Mouse (Mus musculus) retina, adult 2 months (tissue): ENCODE measurements around the gene Sema6c.
"Not testable (repeated sequence)": the region's sequence is repeated elsewhere in the genome, so short reads cannot be mapped to it uniquely, and the experiment has no call there.

ENCODE experiments used
- DNase-seq: peaks from one replicate; pipeline ENCODE4 v3.0.0-alpha.2; 2012; ENCODE audit warnings: low read depth, low spot score

Sema6c gene

DNA sequence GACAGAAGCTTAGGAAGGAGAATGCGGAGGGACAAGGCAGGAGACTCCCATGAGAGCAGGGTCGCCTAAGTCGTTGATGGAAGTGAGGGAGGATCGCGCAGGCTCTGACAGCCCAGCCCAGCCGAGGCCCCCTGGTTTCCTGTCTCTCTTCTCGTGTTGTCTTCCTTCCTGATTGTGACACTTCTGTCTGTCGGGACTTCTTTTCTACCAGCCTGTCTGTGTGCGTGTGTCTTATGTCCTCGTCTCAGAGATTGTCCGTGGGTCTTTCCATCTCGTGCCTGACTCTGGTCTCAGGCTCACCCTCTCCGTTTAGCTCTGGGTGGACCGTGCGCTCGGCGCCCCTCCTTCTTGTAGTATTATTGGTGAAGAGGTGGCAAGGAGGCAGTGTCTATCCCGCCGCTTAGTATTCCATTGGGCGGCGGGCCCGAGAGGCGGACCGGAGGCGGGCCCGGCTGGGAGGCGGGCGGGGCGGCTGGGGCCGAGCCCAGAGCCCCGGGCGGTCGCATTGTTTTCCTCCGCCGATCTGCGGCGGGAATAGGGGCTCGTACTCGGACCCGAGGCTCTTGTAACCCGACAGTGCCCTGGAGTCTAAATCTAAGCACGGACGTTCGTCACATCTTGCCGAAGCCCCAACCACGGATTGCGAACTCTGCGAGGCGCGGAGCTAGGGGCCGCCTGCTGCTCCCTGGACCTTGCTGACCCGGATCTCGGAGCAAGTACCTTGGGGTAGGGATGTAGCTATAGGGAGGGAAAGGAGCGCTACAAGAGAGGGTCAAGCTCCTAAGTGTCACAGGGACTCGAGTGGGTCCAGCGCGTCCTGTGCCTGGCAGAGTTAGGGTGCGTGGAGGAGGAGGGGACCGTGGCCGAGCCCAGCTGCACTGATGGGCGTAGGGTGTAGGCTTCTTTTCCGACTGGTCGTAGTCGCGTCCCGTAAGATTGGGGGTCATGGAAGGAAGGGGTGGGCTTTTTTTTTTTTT is at the start of gene Sema6c:
Gene Sema6c, plus strand, starts transcription at position 471 of the 977 bp plus-strand sequence.
- peak; percentile 74 for DNase-seq

- DNase-seq, result peak; percentile 67
These were observed 49.1 kb upstream of the Sema6c start, which contains the start of gene Vps72 for GRCm38 (mm10) chr3:95110911-95111726. Gene Vps72, plus strand, starts transcription at chr3:95111022.

GRCm38 (mm10) chr3:95112760-95113159 is 47.5 kb upstream of the Sema6c start:
- no peak for DNase-seq

- no peak for DNase-seq
These were observed 42.5 kb upstream of the Sema6c start for GRCm38 (mm10) chr3:95117751-95118150.

DNA sequence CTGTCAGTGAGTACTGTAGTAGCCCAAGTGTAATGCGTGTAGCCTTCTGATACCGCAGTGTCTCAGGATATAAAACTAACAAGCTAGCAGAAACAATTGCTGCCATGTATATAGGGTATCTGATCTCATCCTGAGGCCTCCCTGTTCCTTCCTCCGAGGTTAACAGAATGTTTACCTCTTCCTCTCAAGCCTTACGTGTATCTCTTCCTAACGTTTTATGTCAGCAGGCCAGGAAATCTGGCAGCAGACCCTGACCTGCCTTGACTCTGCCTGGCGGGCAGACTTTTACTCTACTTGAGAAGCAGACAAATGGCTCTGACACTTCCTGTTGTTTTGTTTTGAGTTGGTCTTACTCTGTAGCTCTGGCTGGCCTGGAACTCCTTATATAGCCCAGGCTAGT is 38.7 kb upstream of the Sema6c start:
- DNase-seq, result no peak

- no peak for DNase-seq
These were observed 36.0 kb upstream of the Sema6c start, which contains the start of gene Tmod4 for GRCm38 (mm10) chr3:95124246-95124645. Gene Tmod4, plus strand, starts transcription at chr3:95124476.

DNA sequence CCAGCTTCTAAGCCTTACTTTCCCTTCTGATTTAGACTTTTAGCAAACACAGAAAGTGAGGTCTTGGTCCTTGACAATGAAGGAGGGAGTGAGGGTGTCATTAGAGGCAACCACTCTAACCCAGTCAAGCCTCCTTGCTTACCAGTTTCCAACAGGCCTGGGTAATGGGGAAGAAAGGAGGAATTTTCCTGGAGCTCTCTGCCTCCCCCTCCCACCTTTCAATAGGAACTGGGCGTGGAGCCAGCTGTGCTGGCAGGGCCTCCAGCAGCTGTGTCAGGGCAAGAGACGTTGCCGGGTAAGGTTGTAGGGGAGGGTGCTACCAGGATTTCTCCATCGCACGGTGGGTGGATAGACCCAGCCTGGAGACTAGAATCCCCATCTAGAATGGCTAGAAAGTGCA is 35.3 kb upstream of the Sema6c start:
- no peak for DNase-seq

DNA sequence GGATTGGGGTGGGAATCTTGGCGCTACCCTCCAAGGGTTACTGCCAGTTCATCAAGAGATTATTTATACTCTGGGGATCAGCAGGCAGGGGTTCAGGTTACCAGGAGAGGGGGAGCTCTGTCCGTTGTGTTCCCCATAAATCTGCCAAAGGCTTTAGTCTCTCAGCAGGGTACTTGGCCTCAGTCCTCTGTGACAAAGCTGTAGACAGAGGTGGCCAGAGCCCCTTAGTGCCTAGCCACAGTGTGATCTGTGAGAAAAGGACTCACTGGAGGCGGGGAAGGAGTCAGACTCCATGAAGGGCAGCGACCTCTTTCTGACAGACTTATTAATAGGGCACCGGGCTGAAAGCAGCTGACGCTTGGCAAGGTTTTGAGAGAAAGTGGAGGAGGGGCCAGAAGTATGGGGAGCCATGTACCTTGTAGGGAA is 31.0 kb upstream of the Sema6c start:
- DNase-seq, result no peak

GRCm38 (mm10) chr3:95130081-95130480 is 30.2 kb upstream of the Sema6c start:
- DNase-seq, result no peak

DNA sequence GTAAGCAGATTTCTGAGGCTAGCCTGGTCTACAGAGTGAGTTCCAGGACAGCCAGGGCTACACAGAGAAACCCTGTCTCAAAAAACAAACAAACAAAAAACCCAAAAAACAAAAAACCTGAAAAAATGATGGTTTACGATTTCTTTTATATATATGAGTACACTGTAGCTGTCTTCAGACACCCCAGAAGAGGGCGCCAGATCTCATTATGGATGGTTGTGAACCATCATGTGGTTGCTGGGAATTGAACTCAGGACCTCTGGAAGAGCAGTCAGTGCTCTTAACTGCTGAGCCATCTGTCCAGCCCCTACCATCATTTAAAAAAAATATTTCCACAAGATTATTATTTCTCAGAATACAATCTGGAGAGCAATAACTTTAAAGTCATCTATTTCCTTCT is 27.9 kb upstream of the Sema6c start:
- DNase-seq, result not testable (repeated sequence)

- no peak for DNase-seq
These were observed 27.1 kb upstream of the Sema6c start for GRCm38 (mm10) chr3:95133176-95133575.

DNA sequence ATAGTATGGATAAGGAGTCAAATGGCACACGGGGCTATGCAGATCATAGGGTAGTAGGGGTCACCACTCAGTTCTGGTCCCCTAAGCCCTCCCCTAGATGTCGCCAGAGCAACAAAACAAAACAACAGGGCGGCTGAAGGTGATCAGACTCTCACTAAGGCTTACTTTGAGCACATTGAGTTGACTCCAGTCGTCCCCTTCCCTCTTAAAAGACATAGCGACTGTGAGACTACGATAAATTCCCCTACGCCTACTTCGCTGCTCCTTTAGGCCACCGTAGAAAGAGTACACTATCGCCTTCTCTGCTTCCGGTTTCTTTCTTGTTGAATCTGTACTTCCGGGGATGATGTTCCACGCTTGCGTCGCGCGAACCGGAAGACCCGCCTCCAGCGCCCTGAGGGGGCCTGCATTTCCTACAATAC is 26.6 kb upstream of the Sema6c start, which contains the start of the genes Scnm1 and Lysmd1:
Gene Scnm1, minus strand, starts transcription at position 332 of the 422 bp plus-strand sequence.
Gene Lysmd1, plus strand, starts transcription at position 409 of the 422 bp plus-strand sequence.
- peak; percentile 87 for DNase-seq

DNA sequence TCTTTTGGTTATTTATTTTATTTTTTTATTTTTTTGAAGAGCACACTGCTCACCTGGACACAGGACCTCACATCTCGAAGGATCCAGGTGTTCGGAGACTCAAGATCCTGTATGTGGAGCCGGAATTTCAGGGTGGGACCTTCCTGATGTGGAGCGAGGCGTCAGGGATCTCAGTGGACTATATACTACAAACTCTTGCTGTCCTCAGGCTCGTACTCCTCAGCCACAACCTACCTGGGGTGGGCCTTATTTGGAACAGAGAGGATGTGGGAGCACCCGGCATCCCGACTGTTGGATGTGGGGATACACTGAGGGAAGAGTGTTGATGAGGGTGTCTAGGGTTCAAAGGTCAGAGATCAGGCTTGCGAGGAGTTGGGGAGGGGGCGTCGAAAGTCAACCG is 26.1 kb upstream of the Sema6c start:
- not testable (repeated sequence) for DNase-seq

- DNase-seq, result no peak
These were observed 25.2 kb upstream of the Sema6c start for GRCm38 (mm10) chr3:95135023-95135422.

DNA sequence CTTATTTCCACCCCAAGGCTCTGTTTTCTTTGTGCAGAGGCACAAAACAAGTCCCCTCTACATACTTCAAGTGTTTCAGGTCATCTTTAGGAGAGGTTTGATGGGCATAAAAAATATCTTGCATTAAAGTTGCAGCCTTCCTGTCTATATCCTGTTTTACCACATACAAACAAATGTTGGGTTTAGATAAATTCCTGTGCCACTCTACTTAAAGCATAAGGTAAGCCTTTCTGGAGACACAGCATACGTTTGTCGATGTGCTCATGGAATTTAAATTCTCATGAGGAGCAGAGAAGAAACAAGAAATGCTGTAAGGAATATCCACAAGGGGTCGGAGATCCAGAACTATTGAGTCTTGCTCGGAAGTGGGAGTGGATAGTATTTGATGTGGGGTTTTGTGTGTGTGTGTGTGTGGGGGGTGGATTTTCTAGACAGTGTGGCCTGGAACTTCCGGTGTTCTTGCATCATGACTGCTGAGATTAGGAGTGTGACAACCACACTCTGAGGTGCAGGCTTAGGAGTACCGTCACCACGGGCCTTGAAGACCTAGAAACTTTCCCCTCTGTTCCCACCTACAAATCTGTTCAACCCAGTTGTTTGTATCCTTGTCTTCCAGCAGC is 24.7 kb upstream of the Sema6c start:
- DNase-seq, result no peak

DNA sequence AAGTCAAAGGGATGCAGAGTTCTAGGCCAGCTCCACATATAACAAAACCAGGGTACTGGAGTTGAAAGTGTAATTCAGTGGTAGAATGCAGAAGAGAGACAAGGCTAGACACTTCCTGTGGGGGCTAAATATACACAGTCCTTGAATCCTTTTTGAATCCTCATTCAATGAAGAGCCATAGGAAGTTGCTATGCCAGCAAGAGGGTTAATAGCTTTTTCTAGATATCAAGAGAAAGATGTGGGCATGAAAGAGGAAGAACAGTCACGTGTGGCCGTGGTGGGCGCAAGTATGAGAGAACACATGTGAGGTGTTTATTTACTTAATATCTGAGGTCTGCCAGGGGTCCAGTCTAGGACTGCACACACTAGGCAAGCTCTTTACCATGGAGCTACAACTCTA is 23.9 kb upstream of the Sema6c start:
- no peak for DNase-seq

DNA sequence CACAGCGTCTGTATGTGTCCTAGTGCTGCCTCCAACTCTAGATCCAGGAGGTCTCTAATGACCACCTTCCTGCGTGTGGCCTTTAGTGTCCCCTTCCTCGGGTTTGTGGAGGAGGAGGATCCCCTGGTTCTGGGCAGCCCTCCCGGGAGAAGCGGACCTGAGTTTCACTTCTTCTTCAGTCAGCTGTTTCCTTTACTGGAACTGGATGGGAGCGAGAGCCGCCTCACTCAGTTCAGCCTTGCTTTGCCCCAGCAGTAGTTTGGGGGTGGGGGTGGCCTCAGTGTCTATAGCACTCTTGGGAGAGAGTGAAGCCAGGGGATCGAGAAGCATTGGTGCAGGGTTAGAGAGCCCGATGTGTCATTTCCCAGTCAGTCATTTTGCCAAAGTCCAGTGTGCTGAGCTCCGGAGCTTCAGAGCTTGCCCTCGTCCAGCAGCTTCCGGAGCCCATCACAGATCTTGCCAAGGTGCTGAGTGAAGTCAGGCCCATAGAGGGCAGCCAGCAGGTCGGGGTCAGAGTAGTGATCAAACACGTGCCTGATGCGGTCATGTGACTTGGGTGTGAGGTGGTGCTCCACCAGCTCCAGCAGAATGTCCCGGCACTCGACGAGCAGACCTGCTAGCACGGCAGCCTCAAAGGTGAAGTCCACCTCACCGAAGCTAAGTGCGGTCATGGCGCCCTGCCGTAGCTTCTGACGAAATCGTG is 20.5 kb upstream of the Sema6c start:
- DNase-seq, result no peak

GRCm38 (mm10) chr3:95140289-95140595 is 20.0 kb upstream of the Sema6c start:
- DNase-seq, result no peak

- no peak for DNase-seq
These were observed 19.5 kb upstream of the Sema6c start for GRCm38 (mm10) chr3:95140795-95141194.

DNA sequence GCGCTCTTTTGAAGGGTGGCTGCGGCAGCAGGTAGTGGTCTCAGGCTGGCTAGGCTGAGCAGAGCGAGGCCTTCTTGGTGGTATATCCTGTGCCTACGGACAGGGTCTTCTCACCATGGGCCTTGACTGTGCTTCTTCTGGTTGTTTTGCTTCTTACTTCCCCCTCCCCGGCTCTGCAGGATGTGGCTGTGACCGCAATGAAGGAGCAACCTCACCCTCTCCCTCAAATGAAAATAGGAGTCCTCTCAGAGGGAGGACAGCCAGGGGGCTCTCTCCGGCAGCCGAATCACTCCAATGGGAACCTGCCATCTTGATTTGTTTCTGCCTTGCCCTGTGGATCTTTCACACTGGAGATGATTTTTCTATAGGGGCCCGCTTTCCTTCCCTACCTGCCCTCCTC is 18.8 kb upstream of the Sema6c start:
- no peak for DNase-seq

DNA sequence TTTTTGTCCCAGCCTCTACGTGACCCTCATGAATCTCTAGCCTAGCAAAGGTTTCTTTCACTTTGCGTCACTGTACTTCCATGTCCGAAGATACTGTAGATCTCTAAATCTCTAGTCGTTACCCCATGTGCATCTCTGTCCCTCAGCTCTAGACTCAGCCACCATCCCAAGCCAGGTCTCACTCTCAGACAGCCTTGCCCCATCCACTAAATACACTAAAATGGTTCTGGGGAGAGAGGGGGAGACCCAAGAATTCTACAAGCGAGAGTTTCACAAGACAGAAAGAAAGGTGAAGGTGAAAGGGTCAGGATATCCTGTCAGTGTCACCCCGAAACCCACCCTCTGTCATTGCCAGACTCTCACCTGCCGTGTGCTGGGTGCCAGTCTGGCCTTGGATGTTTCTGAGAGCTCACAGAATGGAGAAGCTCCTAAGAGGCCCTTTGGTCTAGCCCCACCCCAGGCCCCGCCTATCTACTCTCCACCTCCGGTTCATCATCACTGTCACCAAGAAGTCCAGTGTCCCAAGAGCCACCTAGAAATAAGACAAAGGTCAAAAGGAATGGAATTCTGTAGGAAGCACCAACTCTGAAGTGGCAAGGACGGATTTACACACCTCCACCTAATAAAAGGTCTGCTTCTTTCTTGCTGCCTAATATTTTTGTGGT is 18.2 kb upstream of the Sema6c start, which contains the start of gene Tnfaip8l2:
Gene Tnfaip8l2, minus strand, starts transcription at position 409 of the 665 bp plus-strand sequence.
- DNase-seq, result no peak
